Mouse (Mus musculus) cerebellum, adult 2 months (tissue): ENCODE results near the gene H1foo.

Experiments used
- CTCF ChIP-seq: fragments of 200-500 bp; IDR thresholded peaks from 2 replicates; pipeline ENCODE4 v1.5.1; 2011; ENCODE audit warnings: low read depth, mild to moderate bottlenecking, control low read depth, low read length, moderate library complexity, borderline replicate concordance; ENCODE audit not compliant: insufficient read depth
- POLR2A ChIP-seq: fragments of 200-500 bp; IDR thresholded peaks from 2 replicates; pipeline ENCODE4 v1.6.1; 2011; ENCODE audit warnings: low read length, control low read depth, borderline replicate concordance; ENCODE audit not compliant: insufficient read depth

GRCm38 (mm10) chr6:115909052-115909451 lies 35.7 kb upstream of the H1foo start:
- TF ChIP-seq POLR2A (no peak), CTCF (no peak)
